Mouse (Mus musculus) CH12.LX (cell line): Measurements from ENCODE around the gene Olfr222.

Experiments used
- BHLHE40 ChIP-seq: IDR thresholded peaks from 2 replicates; pipeline ENCODE4 v1.6.1; 2011; ENCODE audit warnings: mild to moderate bottlenecking, low read depth, low read length, improper control_type of control experiment
- CTCF ChIP-seq, 2 experiments: IDR thresholded peaks in 1 of 2; conservative IDR thresholded peaks in 1 of 2; 2 replicates each; pipeline ENCODE4 v1.5.1; 2011 to 2012; ENCODE audit warnings: low read depth in 2 of 2, low read length in 2 of 2, improper control_type of control experiment in 1 of 2, inconsistent platforms in 1 of 2, mild to moderate bottlenecking in 1 of 2, moderate library complexity in 1 of 2
- ELF1 ChIP-seq: IDR thresholded peaks from 2 replicates; pipeline ENCODE4 v1.6.1; 2014; ENCODE audit warnings: low read depth, mild to moderate bottlenecking, inconsistent platforms, low read length, improper control_type of control experiment
- EP300 ChIP-seq: IDR thresholded peaks from 2 replicates; pipeline ENCODE4 v1.6.1; 2011; ENCODE audit warnings: low read length, improper control_type of control experiment
- JUND ChIP-seq: conservative IDR thresholded peaks from 2 replicates; pipeline ENCODE4 v1.6.1; 2011; ENCODE audit warnings: low read depth, low read length, improper control_type of control experiment
- POLR2A ChIP-seq: IDR thresholded peaks from 2 replicates; pipeline ENCODE4 v1.6.1; 2011; ENCODE audit warnings: low read depth, mild to moderate bottlenecking, improper control_type of control experiment, low read length
- SMC3 ChIP-seq: IDR thresholded peaks from 2 replicates; pipeline ENCODE4 v1.6.1; 2011; ENCODE audit warnings: low read depth, low read length, improper control_type of control experiment
- ZC3H11A ChIP-seq: IDR thresholded peaks from 2 replicates; pipeline ENCODE4 v1.6.1; 2012; ENCODE audit warnings: low read depth, mild to moderate bottlenecking, inconsistent platforms, low read length, improper control_type of control experiment
- ZKSCAN1 ChIP-seq: IDR thresholded peaks from 2 replicates; pipeline ENCODE4 v1.6.1; 2012; ENCODE audit warnings: low read depth, inconsistent platforms, low read length, improper control_type of control experiment, borderline replicate concordance
- ZNF384 ChIP-seq: IDR thresholded peaks from 2 replicates; pipeline ENCODE4 v1.6.1; 2012; ENCODE audit warnings: low read depth, low read length, improper control_type of control experiment, inconsistent platforms

- TF ChIP-seq CTCF (conservative IDR thresholded peaks at IDR 0.05 in 1 of 2, IDR thresholded peaks at IDR 0.05 in 1 of 2; ENCODE audit: low read depth in 2 of 2, low read length in 2 of 2), result no peak
- TF ChIP-seq ZKSCAN1, result no peak
- no peak for TF ChIP-seq ZC3H11A
- TF ChIP-seq ZNF384, result no peak
- TF ChIP-seq EP300, result no peak
- no peak for TF ChIP-seq JUND
- no peak for TF ChIP-seq BHLHE40
- no peak for TF ChIP-seq SMC3
- TF ChIP-seq ELF1, result no peak
- TF ChIP-seq POLR2A, result no peak
Measured at GRCm38 (mm10) chr11:59530221-59530620, 45.8 kb downstream of the Olfr222 start.
